Mouse (Mus musculus): ENCODE results near the gene Crtac1. TPM values are rescaled to one million over a fixed set of nuclear protein-coding genes. Genes with fewer than 3 reads are reported as not detected.

Gene Crtac1
- total and polyA plus RNA-seq, 3 experiments: 0.15 TPM; not detected in 2

DNA sequence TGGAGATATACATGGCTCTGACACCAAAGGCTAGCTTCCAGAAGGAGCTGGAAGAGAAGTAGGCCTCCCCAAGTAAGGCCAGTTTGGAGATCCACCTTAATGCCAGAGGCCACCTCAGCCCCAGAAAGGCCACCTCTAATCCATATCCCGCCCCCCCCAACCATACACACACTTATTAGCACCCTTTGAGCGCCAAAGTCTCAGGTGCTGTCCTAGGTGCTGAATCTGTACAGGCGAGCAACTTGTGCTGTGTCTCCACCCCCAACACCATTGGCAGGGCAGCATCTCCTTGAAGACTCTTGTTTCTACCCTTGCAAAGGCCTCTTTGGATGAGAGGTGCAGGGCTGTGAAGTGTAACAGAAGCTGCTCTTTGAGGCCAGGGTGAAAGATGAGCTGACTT is 6.4 kb downstream of the Crtac1 start:
- no peaks in the 10 kb centered on the region; the same call in 1 of the 2 replicates for H3K9me3 ChIP-seq (replicated peaks; ENCODE audit: insufficient read depth, low read length)
- no peak overlapping the region for H3K27ac ChIP-seq (ENCODE audit: control insufficient read depth, low read depth, low read length)
- H3K79me2 ChIP-seq (ENCODE audit: control insufficient read depth, insufficient read depth, low read length, poor library complexity): no peaks in the 10 kb centered on the region
- no peak for TF ChIP-seq CHD1 (IDR thresholded peaks at IDR 0.05; ENCODE audit: low read depth, low read length)
- TF ChIP-seq E2F4 (IDR thresholded peaks at IDR 0.05; ENCODE audit: borderline replicate concordance, low read depth, low read length): no peak
- no peak for TF ChIP-seq MEF2A (IDR thresholded peaks at IDR 0.05; ENCODE audit: extremely low read depth, insufficient replicate concordance, low read depth, low read length, poor library complexity, severe bottlenecking)
- no peak for TF ChIP-seq JUND (IDR thresholded peaks at IDR 0.05; ENCODE audit: low read depth, low read length)
- TF ChIP-seq KAT2A (conservative IDR thresholded peaks at IDR 0.05; ENCODE audit: low read depth, low read length): no peak
- TF ChIP-seq MAZ (IDR thresholded peaks at IDR 0.05; ENCODE audit: low read depth, low read length): no peak
- TF ChIP-seq USF2 (IDR thresholded peaks at IDR 0.05; ENCODE audit: borderline replicate concordance in 1 of 2, insufficient read depth in 1 of 2, low read depth in 1 of 2, low read length in 2 of 2): no peak
- TF ChIP-seq CTCF (IDR thresholded peaks at IDR 0.05 in 2 of 3, conservative IDR thresholded peaks at IDR 0.05 in 1 of 3; ENCODE audit: control insufficient read depth in 1 of 3, insufficient read depth in 1 of 3, low read depth in 2 of 3, low read length in 3 of 3, poor library complexity in 1 of 3, severe bottlenecking in 1 of 3): no peak
- no peak for TF ChIP-seq NRF1 (IDR thresholded peaks at IDR 0.05; ENCODE audit: insufficient read depth, low read depth, low read length, poor library complexity, severe bottlenecking)
- TF ChIP-seq BHLHE40 (IDR thresholded peaks at IDR 0.05; ENCODE audit: borderline replicate concordance, low read depth, low read length): no peak
- TF ChIP-seq EP300 (IDR thresholded peaks at IDR 0.05; ENCODE audit: low read depth in 1 of 2, low read length in 2 of 2): no peak
- TF ChIP-seq SIN3A (IDR thresholded peaks at IDR 0.05; ENCODE audit: low read length): no peak
- no peak for TF ChIP-seq UBTF (IDR thresholded peaks at IDR 0.05; ENCODE audit: borderline replicate concordance, insufficient read depth, low read depth, low read length)
- no peak for TF ChIP-seq MAX (IDR thresholded peaks at IDR 0.05; ENCODE audit: low read length)
- DNase-seq (ENCODE audit: low read depth, low spot score): peak; percentile 72
- no peaks in the 10 kb centered on the region for H3K4me1 ChIP-seq (ENCODE audit: control insufficient read depth in 1 of 2, insufficient read depth in 2 of 2, low read length in 2 of 2)
- H3K27me3 ChIP-seq (ENCODE audit: control insufficient read depth in 1 of 2, insufficient read depth in 2 of 2, low read length in 2 of 2): no peaks in the 10 kb centered on the region
- H3K4me3 ChIP-seq (ENCODE audit: control insufficient read depth in 1 of 2, insufficient read depth in 1 of 2, low read depth in 2 of 2, low read length in 2 of 2): no peak overlapping the region
- no peaks in the 10 kb centered on the region for H3K36me3 ChIP-seq (ENCODE audit: control insufficient read depth in 1 of 2, insufficient read depth in 2 of 2, low read length in 2 of 2)
- H3K9ac ChIP-seq (ENCODE audit: control insufficient read depth, low read depth, low read length, poor library complexity, severe bottlenecking): no peak overlapping the region

DNA sequence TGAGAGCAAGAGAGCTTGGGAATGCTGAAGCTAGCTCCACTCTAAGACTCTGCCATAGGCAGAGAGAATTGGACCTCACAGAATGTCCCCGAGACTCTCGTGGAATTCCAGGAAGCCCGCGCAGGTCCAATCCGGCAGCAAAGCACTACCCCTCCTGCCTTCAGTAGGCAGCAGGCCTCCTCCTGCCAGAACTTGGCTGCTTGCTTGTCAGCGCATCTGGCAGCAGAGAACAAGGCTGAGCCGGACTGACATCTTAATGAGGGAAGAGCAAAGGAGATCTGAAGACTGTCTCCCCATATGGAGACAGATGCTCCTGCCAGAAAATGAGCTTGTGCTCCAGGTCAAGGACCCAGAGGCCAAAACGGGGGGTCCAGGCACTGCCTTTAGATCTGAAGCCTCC is 16.5 kb downstream of the Crtac1 start:
- H3K27me3 ChIP-seq (ENCODE audit: control insufficient read depth in 1 of 2, insufficient read depth in 2 of 2, low read length in 2 of 2): no peaks in the 10 kb centered on the region
- TF ChIP-seq TBP (IDR thresholded peaks at IDR 0.05; ENCODE audit: low read depth, low read length) (no peak), SMC3 (IDR thresholded peaks at IDR 0.05; ENCODE audit: low read depth, low read length) (no peak), TAL1 (IDR thresholded peaks at IDR 0.05; ENCODE audit: low read length) (no peak), USF2 (IDR thresholded peaks at IDR 0.05; ENCODE audit: borderline replicate concordance in 1 of 2, insufficient read depth in 1 of 2, low read depth in 1 of 2, low read length in 2 of 2) (no peak), TCF12 (IDR thresholded peaks at IDR 0.05; ENCODE audit: low read depth, low read length) (no peak), POLR2AphosphoS2 (IDR thresholded peaks at IDR 0.05; ENCODE audit: low read length) (no peak)

More for the DNA sequence above, 16.5 kb downstream of the Crtac1 start:
- no peak for DNase-seq (ENCODE audit: low read depth, low spot score)
- Histone ChIP-seq H3K9ac (ENCODE audit: control insufficient read depth, low read depth, low read length, poor library complexity, severe bottlenecking) (no peak overlapping the region), H3K9me3 (replicated peaks; ENCODE audit: insufficient read depth, low read length) (no peaks in the 10 kb centered on the region), H3K4me1 (ENCODE audit: control insufficient read depth in 1 of 2, insufficient read depth in 2 of 2, low read length in 2 of 2) (no peaks in the 10 kb centered on the region), H3K79me2 (ENCODE audit: control insufficient read depth, insufficient read depth, low read length, poor library complexity) (no peaks in the 10 kb centered on the region), H3K36me3 (ENCODE audit: control insufficient read depth in 1 of 2, insufficient read depth in 2 of 2, low read length in 2 of 2) (no peaks in the 10 kb centered on the region), H3K27ac (ENCODE audit: control insufficient read depth, low read depth, low read length) (no peak overlapping the region), H3K4me3 (ENCODE audit: control insufficient read depth in 1 of 2, insufficient read depth in 1 of 2, low read depth in 2 of 2, low read length in 2 of 2) (no peak overlapping the region)

Measured in MEL (cell line).